8 mouse cellular contexts compared by ENCODE assay signal in genomic region chr6:30172820-30173550, GRCm38 (mm10).
A peak's percentile ranks its signal among the peaks of the same experiment; 100 is the strongest.
DNase-seq lines count a peak whose midpoint lies in the region; ATAC-seq and TF ChIP-seq lines count a peak whose summit lies in the region.

No protein-coding gene starts in this region.

- H3K27me3 ChIP-seq in heart, embryonic 14.5 days (ENCODE audit: control insufficient read depth, insufficient read depth, low read length) = peaks cover 96% of the 10 kb centered on the region
- H3K27me3 ChIP-seq in limb, embryonic 11.5 days (ENCODE audit: control insufficient read depth, insufficient read depth, low read length) = peaks cover 78% of the 10 kb centered on the region
- peaks cover 64% of the 10 kb centered on the region for H3K27me3 ChIP-seq in midbrain, postnatal 0 days (ENCODE audit: insufficient read depth, low read length)

- H3K4me1 ChIP-seq in heart, embryonic 14.5 days (ENCODE audit: control insufficient read depth in 2 of 2, insufficient read depth in 2 of 2, low read length in 2 of 2) = peaks cover 15 to 35% of the 10 kb centered on the region in 2 experiments; a peak in 3 of 4 replicates
- H3K4me1 ChIP-seq in limb, embryonic 11.5 days (ENCODE audit: control insufficient read depth, insufficient read depth, low read length) = peaks cover 39% of the 10 kb centered on the region
- H3K4me1 ChIP-seq in midbrain, postnatal 0 days (ENCODE audit: insufficient read depth, low read length) = no peaks in the 10 kb centered on the region

- H3K9me3 ChIP-seq in heart, embryonic 14.5 days (ENCODE audit: control insufficient read depth, low read length) = no peaks in the 10 kb centered on the region
- H3K9me3 ChIP-seq in limb, embryonic 11.5 days (ENCODE audit: control insufficient read depth, low read length) = no peaks in the 10 kb centered on the region; the same call in 1 of the 2 replicates
- no peaks in the 10 kb centered on the region for H3K9me3 ChIP-seq in midbrain, postnatal 0 days (ENCODE audit: low read length)

- DNase-seq in left cerebral cortex, adult 2 months (ENCODE audit: extremely low spot score in 1 of 2, low spot score in 2 of 2) = no peak
- no peak for DNase-seq in left cerebral cortex, postnatal 36 days (ENCODE audit: low spot score in 2 of 2)
- peak; percentile 55 for DNase-seq in adrenal gland, postnatal 25 days
- DNase-seq in limb, embryonic 11.5 days (ENCODE audit: low spot score) = peak; percentile 65
- no peak for DNase-seq in midbrain, postnatal 0 days (ENCODE audit: low spot score)
- DNase-seq in right cerebral cortex, adult 18-20 months = no peak
- no peak for DNase-seq in right cerebral cortex, postnatal 25 days

- H3K4me2 ChIP-seq in heart, embryonic 14.5 days (ENCODE audit: low read length) = peak overlapping the region; percentile 66
- peak overlapping the region; percentile 29; the same call in 1 of the 2 replicates for H3K4me2 ChIP-seq in limb, embryonic 11.5 days (ENCODE audit: low read depth, severe bottlenecking)
- H3K4me2 ChIP-seq in midbrain, postnatal 0 days (ENCODE audit: low read depth, low read length, poor library complexity, severe bottlenecking) = 0 out of 2 replicates have a peak overlapping the region, but pooled peaks have one; percentile 1

- H3K4me3 ChIP-seq in left cerebral cortex, adult 2 months = no peak overlapping the region
- peak overlapping the region; percentile 24 to 41; a peak in 3 of 4 replicates for H3K4me3 ChIP-seq in heart, embryonic 14.5 days (ENCODE audit: control insufficient read depth in 1 of 2, insufficient read depth in 1 of 2, low read depth in 1 of 2, low read length in 2 of 2)
- H3K4me3 ChIP-seq in limb, embryonic 11.5 days (ENCODE audit: low read depth, low read length) = peak overlapping the region; percentile 24
- H3K4me3 ChIP-seq in midbrain, postnatal 0 days (ENCODE audit: low read depth, low read length) = 0 out of 2 replicates have a peak overlapping the region, but pooled peaks have one; percentile 12

- peak overlapping the region; percentile 4; the same call in 1 of the 2 replicates for H3K9ac ChIP-seq in heart, embryonic 14.5 days (ENCODE audit: low read length)
- peak overlapping the region; percentile 17; the same call in 1 of the 2 replicates for H3K9ac ChIP-seq in limb, embryonic 11.5 days (ENCODE audit: low read length)
- H3K9ac ChIP-seq in midbrain, postnatal 0 days (replicated peaks; ENCODE audit: low read length, poor library complexity, severe bottlenecking) = no peak overlapping the region

- 1% methylated on average over 44 of the region's 44 CpGs for WGBS in heart, embryonic 14.5 days
- 1% methylated on average over 44 of the region's 44 CpGs for WGBS in limb, embryonic 11.5 days
- WGBS in midbrain, postnatal 0 days = 2% methylated on average over 34 of the region's 44 CpGs

- no peak overlapping the region for H3K27ac ChIP-seq in left cerebral cortex, adult 2 months
- H3K27ac ChIP-seq in heart, embryonic 14.5 days (replicated peaks in 1 of 2; ENCODE audit: control insufficient read depth in 1 of 2, insufficient read depth in 1 of 2, low read depth in 2 of 2, low read length in 2 of 2) = no peak overlapping the region
- H3K27ac ChIP-seq in limb, embryonic 11.5 days (replicated peaks; ENCODE audit: low read depth, low read length) = no peak overlapping the region
- no peak overlapping the region for H3K27ac ChIP-seq in midbrain, postnatal 0 days (ENCODE audit: low read depth, low read length)

- no peaks in the 10 kb centered on the region for H3K36me3 ChIP-seq in heart, embryonic 14.5 days (ENCODE audit: control insufficient read depth, insufficient read depth, low read length)
- no peaks in the 10 kb centered on the region for H3K36me3 ChIP-seq in limb, embryonic 11.5 days (ENCODE audit: control insufficient read depth, insufficient read depth, low read length)
- no peaks in the 10 kb centered on the region for H3K36me3 ChIP-seq in midbrain, postnatal 0 days (ENCODE audit: insufficient read depth, low read length)

- intact Hi-C loops in left cerebral cortex, adult 2 months (cut with DNase I) = no loop called here
- intact Hi-C loops in left cerebral cortex, postnatal 36 days (cut with DNase I) = no loop called here

- ATAC-seq in heart, embryonic 14.5 days (ENCODE audit: insufficient number of reproducible peaks, insufficient read depth, low FRiP score, low read depth) = no peak
- ATAC-seq in limb, embryonic 11.5 days (ENCODE audit: insufficient number of reproducible peaks, low FRiP score, low TSS enrichment, low read depth) = no peak
- no peak for ATAC-seq in midbrain, postnatal 0 days (ENCODE audit: low FRiP score)

- peak; percentile 47 for TF ChIP-seq CTCF in left cerebral cortex, adult 2 months (IDR thresholded peaks at IDR 0.05)
- TF ChIP-seq CTCF in midbrain, postnatal 0 days (IDR thresholded peaks at IDR 0.05) = peak; percentile 38

Comparison
In these comparisons a context has a peak if more than half of its experiments do, and no peak if none do; other contexts are left out.
1. DNase-seq: peak in adrenal gland, postnatal 25 days (single experiment) and limb, embryonic 11.5 days (single experiment); none in left cerebral cortex, adult 2 months (0 of 2), left cerebral cortex, postnatal 36 days (0 of 2), midbrain, postnatal 0 days (single experiment), right cerebral cortex, adult 18-20 months (single experiment) and right cerebral cortex, postnatal 25 days (single experiment).
2. H3K4me2 ChIP-seq: peak in every context shown above with its lines; median percentile 66 in heart, embryonic 14.5 days; 29 in limb, embryonic 11.5 days; 1 in midbrain, postnatal 0 days.